Mouse (Mus musculus) heart, adult 18-20 months (tissue): Measurements from ENCODE around the gene Pum2. TPM values are rescaled to one million over a fixed set of nuclear protein-coding genes. Genes with fewer than 3 reads are reported as not detected.
A peak's percentile ranks its signal among the peaks of the same experiment; 100 is the strongest.

Experiments
- DNase-seq, 2 experiments: peaks; one replicate each; pipeline ENCODE4 v3.0.0; 2021 to 2022; ENCODE audit warnings: mixed read lengths in 1 of 2
- total RNA-seq, 2 experiments: library from RNA; stranded (reverse); gene quantifications; 2 replicates each; pipeline ENCODE4 v1.2.3; 2021

Pum2 gene
- total RNA-seq, 2 experiments from 2014 or later: 141 to 144 TPM

- no peak for DNase-seq
These were observed 87.1 kb downstream of the Pum2 start for GRCm38 (mm10) chr12:8761058-8761457.

- DNase-seq: no peak
These were observed 88.7 kb downstream of the Pum2 start for GRCm38 (mm10) chr12:8762667-8763066.

- DNase-seq: no peak
These were observed 90.4 kb downstream of the Pum2 start for GRCm38 (mm10) chr12:8764221-8764930.

GRCm38 (mm10) chr12:8770946-8771843 is 97.3 kb downstream of the Pum2 start, which contains the start of gene Sdc1:
Gene Sdc1 (plus strand): TSS chr12:8771323.
- peak; percentile 70 to 71 for DNase-seq

DNA sequence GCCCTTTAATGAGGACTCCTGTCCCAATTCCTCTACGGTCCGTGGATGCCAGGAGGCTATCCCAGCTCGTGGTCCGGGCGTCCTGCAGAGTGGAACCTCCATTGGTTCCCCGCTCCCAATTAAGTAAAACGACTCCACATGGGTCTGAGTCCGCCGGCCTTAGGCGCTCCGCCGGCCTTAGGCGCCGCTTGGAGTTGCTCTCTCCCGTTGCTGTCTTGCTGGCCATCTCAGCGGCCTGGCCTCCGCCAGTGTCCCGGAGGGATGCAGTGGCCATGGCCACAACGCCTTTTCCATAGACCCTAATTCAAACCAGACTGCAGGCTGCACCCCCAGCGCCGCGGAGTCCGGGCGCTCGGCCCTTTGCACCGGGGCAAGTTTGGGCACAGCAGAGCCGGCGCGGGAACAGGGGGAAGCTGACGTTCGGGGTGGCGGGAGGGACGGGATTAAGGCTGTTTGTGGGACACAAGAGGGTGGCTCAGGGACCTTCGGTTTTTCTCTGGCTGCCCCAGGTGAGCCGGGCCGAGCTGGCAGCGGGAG is 98.0 kb downstream of the Pum2 start:
- DNase-seq: peak; percentile 11 to 67

DNA sequence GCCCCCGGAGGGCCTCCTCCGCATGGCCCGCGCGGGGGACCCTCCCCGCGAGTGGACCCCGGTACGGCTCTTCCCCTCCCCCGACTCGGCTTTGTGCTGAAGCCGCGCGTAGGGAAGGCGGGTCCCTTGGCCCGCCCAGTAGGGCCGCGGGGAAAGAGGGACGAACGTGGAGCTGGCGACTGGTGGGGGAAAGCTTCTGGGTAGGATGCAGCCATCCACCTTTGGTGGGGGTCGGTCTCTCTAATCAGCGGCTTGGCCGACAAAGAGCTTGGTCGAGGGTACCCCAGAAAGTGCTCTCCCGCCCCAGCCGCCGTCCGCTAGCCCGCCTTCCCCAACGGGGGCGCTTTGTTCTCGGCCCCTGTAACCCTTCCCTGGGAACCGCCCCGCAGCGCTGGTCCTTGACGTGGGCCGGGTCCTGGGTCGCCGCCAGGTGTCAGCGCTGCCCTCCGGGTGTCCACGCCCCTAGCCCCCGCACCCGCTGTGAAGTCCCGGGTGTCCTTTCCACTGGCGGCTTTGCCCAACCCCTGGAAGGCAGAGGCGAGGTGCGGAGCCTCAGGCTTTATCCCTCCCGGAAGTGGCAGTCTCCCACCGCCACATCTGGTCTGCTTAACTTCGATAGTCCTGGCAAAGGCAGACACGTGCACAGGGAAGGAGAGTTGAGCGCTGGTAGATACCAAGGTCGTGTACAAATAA is 98.7 kb downstream of the Pum2 start:
- peak; percentile 41 to 47 for DNase-seq

- no peak for DNase-seq
These were observed 99.4 kb downstream of the Pum2 start for GRCm38 (mm10) chr12:8773336-8773735.

DNA sequence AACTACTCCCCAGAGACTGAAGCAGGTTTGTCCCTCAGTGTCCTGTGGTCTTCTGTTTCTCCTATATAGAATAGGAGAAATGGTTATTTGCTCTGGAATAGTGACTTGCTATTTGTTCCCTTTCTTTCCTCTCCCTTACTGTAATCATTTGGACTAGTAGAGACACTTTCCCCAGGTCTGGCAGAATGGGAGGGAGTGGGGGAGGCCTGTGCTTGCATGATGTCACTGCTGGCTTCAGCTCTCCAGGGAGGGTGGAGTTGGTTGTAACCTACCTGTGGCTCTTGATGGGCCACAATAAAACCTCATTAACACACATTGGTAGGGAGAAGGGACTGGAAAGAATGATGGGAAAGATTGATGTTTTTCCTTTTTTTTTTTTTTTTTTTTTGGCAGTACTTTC is 100.2 kb downstream of the Pum2 start:
- DNase-seq: no peak

DNA sequence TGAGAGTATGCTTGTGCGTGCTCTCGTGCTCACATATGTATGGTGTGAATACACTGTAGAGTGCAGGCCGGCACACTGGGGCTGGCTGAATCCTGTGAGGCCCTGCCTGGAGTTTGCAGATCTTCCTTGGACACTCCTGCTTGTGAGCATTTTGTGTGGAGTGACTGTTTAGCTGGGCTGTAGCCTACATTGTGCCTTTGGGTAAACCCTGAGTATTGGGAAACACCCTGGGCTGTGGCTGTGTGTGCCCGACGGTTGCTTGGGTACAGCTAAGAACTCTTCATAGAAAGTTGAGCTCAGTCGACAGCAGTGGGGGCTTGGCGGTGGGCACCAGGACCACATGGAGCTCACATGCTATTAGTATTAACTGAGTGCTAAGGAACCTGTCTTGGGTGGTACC is 102.3 kb downstream of the Pum2 start:
- no peak for DNase-seq

GRCm38 (mm10) chr12:8776741-8777140 is 102.8 kb downstream of the Pum2 start:
- no peak for DNase-seq

DNA sequence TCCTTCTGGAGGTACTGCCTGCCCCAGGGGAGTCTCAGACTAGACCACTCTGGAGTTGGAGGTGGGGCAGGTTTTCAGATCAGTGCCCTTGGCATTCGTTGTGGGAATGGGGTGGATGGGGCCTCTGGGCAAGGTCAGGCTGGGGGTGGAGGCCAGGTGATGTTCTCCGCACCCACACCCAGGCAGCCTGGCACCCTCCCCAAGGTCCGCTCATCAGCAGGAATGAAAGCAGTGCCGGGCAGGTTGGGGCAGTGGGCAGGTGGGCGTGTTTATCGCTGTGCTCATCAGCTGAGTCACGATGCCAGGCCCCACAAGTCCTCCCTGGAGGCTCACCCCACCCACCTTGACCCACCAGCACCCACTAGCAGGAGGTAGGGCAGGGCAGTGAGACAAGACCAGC is 104.2 kb downstream of the Pum2 start:
- no peak for DNase-seq

GRCm38 (mm10) chr12:8779851-8780250 is 105.9 kb downstream of the Pum2 start:
- DNase-seq: no peak

DNA sequence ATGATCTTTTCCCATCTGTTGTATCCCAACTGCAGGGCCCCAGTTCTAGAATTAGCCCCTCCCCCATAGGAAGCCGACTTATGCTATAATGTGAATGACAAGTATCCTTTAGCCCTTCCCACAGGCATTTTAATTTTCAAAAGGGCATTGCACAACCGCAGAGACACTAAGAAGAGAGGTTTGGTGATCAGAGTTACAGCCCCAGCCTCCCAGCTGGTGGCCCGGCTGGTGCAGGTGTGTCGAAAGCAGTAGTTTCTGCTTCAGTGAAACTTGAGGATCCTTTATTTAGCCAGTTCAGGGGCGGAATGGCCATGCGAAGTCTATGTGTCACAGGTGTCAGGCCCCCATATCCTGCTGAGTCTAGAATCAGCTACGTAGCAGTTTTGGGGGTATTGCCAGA is 107.2 kb downstream of the Pum2 start:
- DNase-seq: no peak

- DNase-seq: peak; percentile 72 to 87
These were observed 107.9 kb downstream of the Pum2 start for GRCm38 (mm10) chr12:8781681-8782378.

DNA sequence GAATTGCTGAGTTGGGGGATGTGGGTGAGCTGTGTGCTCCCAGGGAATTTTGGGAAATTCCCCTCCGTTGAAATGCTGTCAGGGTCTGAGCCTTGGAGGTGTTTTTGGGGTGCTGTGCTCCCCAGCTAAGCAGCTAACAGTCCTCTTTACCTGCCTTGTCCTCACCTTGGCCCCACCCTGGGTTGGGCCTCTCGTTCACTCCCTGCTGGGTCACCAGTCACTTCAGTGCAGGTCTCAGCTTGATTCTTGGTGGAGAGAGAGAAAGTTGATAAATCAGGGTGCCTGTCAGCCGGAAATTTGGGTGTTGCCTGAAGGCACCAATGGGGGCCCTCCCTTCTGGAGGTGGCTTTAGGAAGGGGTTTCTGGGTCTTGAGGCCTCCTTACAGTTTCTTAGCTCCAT is 108.6 kb downstream of the Pum2 start:
- DNase-seq: no peak

- DNase-seq: no peak
These were observed 110.3 kb downstream of the Pum2 start for GRCm38 (mm10) chr12:8784189-8784588.

- DNase-seq: no peak
These were observed 112.5 kb downstream of the Pum2 start for GRCm38 (mm10) chr12:8786476-8786875.

DNA sequence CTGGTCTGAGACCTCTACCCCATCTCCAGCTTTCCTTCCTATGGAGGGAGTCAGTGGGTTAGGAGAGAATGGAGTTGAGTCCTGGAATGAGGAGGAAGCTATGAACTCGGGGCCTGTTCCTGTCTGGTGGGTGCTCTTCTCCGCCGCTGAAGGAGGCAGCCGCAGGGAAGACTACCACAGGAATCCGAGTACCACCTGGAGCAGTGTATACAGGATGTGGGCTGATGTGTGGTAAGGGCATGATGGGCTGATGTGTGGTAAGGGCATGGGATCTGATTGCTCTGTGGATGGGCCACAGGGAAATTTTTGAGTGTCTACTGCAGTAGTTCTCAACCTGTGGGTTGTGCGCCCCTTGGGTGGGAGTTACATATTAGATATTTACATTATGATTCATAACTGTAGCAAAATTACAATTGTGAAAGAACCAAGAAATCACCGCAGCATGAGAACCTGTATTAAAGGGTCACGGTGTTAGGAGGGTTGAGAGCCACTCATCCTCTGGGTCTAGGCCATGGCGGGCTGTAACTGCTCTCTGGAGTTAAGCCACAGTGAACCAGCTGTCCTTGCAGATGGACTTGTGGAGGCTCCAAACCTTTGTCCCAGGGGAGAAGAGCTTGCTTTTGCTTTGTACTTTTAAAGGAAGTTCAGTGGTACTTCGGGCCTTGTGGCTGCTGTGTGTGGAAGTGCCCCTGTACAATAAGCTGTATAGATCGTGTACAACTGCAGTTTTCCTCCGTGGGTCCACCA is 113.2 kb downstream of the Pum2 start:
- DNase-seq: peak; percentile 48 to 61

- DNase-seq: no peak
These were observed 114.5 kb downstream of the Pum2 start for GRCm38 (mm10) chr12:8788469-8788868.

GRCm38 (mm10) chr12:8790615-8791014 is 116.7 kb downstream of the Pum2 start:
- DNase-seq: no peak

DNA sequence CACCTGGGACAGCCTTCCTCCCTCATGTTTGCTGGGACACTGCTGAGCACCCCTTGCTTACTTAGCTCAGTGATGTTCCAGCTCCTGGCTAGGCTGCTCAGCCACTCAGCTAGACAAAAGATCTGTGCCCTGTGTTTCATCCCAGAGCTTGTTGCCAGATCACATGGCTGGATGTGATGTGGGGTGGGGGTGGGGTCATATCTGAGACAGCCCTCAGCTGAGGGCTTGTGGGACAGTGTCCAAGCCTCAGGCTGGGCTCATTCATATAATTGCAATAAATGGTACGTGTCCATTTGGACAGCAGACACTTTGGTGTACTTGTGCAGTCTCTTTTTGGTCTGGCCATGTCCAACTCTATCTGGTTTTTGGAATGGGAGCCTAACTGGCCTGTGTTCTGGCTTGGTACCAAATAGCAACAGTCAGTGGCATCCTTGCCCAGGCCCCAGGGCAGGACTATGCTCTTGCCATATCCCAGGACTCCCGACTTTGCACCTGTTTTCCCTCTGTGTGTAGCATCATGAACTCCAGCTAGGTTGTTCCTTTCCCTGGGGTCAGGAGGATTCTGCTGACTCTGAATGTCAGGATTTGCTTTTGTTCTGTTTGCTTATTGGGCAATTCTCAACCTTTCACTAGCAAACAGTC is 119.6 kb downstream of the Pum2 start:
- no peak for DNase-seq
